ENCODE assay signal across 8 mouse cellular contexts in the genomic region with DNA sequence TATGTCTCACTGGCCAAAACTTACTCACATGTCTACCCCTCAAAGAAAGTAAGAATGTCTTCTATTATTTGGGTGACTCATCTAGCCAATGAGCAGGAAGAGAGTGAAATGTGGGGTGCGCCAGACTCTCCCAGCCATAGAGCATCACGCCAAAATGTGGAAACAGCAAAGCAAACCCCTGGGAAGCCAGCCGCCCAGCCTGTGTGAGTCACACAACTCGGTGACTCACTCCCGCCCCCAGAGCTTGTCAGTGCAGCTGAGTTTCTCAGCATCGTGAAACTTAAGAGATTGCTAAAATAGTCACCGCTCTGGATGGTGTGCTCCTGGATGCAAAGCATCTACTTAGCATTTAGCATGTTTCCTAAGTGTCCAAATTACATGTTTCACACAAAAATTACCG. TPM values are rescaled to one million over a fixed set of nuclear protein-coding genes. Genes with fewer than 3 reads are reported as not detected.
DNase-seq lines count a peak whose midpoint lies in the region; ATAC-seq and TF ChIP-seq lines count a peak whose summit lies in the region.

No protein-coding gene starts in this region.

- no peak for DNase-seq in ES-E14 (ENCODE audit: low read depth, low spot score)
- peak; percentile 75 for DNase-seq in adrenal gland, postnatal 10 days
- peak; percentile 76 for DNase-seq in gastrocnemius, adult 18-20 months (ENCODE audit: low spot score)
- DNase-seq in limb, embryonic 11.5 days (ENCODE audit: low spot score), result no peak
- peak; percentile 70 to 73 for DNase-seq in monocyte, adult 2 months (ENCODE audit: low read depth in 1 of 2, low spot score in 2 of 2)
- DNase-seq in thymus, postnatal 10 days (ENCODE audit: low spot score in 2 of 2), result no peak

- WGBS in hindbrain, embryonic 16.5 days, result 42% methylated on average over 8 of the region's 8 CpGs
- 50% methylated on average over 8 of the region's 8 CpGs for WGBS in limb, embryonic 11.5 days

- H3K4me1 ChIP-seq in ES-E14 (ENCODE audit: control insufficient read depth in 2 of 2, insufficient read depth in 2 of 2, low read length in 2 of 2, poor library complexity in 1 of 2), result peaks cover 2 to 5% of the 10 kb centered on the region in 2 experiments; a peak in 3 of 4 replicates
- H3K4me1 ChIP-seq in hindbrain, embryonic 16.5 days (ENCODE audit: control insufficient read depth, insufficient read depth, low read depth, low read length), result no peaks in the 10 kb centered on the region
- H3K4me1 ChIP-seq in limb, embryonic 11.5 days (ENCODE audit: control insufficient read depth, insufficient read depth, low read length), result no peaks in the 10 kb centered on the region

- in situ Hi-C loops in ES-E14 (cut with MboI; ENCODE audit: low sequenced_read_pairs in 2 of 2, unreplicated experiment in 2 of 2), result no loop called here

- H3K4me3 ChIP-seq in ES-E14 (ENCODE audit: insufficient read depth in 1 of 2, low read depth in 1 of 2, low read length in 2 of 2, poor library complexity in 1 of 2, severe bottlenecking in 1 of 2), result peak overlapping the region; percentile 20 to 70
- H3K4me3 ChIP-seq in hindbrain, embryonic 16.5 days (ENCODE audit: low read length), result no peak overlapping the region
- H3K4me3 ChIP-seq in limb, embryonic 11.5 days (ENCODE audit: low read depth, low read length), result no peak overlapping the region

- no peaks in the 10 kb centered on the region for H3K9me3 ChIP-seq in ES-E14 (ENCODE audit: control insufficient read depth, insufficient read depth, low read depth, low read length)
- H3K9me3 ChIP-seq in hindbrain, embryonic 16.5 days (ENCODE audit: control insufficient read depth, low read length), result no peaks in the 10 kb centered on the region
- H3K9me3 ChIP-seq in limb, embryonic 11.5 days (ENCODE audit: control insufficient read depth, low read length), result no peaks in the 10 kb centered on the region

- no peak for ATAC-seq in hindbrain, embryonic 16.5 days
- ATAC-seq in limb, embryonic 11.5 days (ENCODE audit: insufficient number of reproducible peaks, low FRiP score, low TSS enrichment, low read depth), result no peak
- ATAC-seq in megakaryocyte-erythroid progenitor cell, adult 5-6 weeks (replicated peaks; ENCODE audit: low FRiP score, low TSS enrichment, poor library complexity, severe bottlenecking), result no peak

- H3K36me3 ChIP-seq in ES-E14 (ENCODE audit: control insufficient read depth, insufficient read depth, low read length, poor library complexity, severe bottlenecking), result no peaks in the 10 kb centered on the region
- H3K36me3 ChIP-seq in hindbrain, embryonic 16.5 days (ENCODE audit: control insufficient read depth, insufficient read depth, low read length), result no peaks in the 10 kb centered on the region
- no peaks in the 10 kb centered on the region for H3K36me3 ChIP-seq in limb, embryonic 11.5 days (ENCODE audit: control insufficient read depth, insufficient read depth, low read length)

- H3K4me2 ChIP-seq in hindbrain, embryonic 16.5 days (ENCODE audit: low read length), result peak overlapping the region; percentile 18
- peak overlapping the region; percentile 21; the same call in 1 of the 2 replicates for H3K4me2 ChIP-seq in limb, embryonic 11.5 days (ENCODE audit: low read depth, severe bottlenecking)

- peak overlapping the region; percentile 26; the same call in 1 of the 2 replicates for H3K9ac ChIP-seq in ES-E14 (ENCODE audit: insufficient read depth, low read depth, low read length, poor library complexity, severe bottlenecking)
- no peak overlapping the region for H3K9ac ChIP-seq in hindbrain, embryonic 16.5 days (ENCODE audit: low read depth, low read length)
- no peak overlapping the region for H3K9ac ChIP-seq in limb, embryonic 11.5 days (ENCODE audit: low read length)

- no peak overlapping the region for H3K27ac ChIP-seq in ES-E14 (ENCODE audit: insufficient read depth, low read depth, low read length, poor library complexity, severe bottlenecking)
- no peak overlapping the region for H3K27ac ChIP-seq in hindbrain, embryonic 16.5 days (ENCODE audit: low read depth, low read length)
- H3K27ac ChIP-seq in limb, embryonic 11.5 days (replicated peaks; ENCODE audit: low read depth, low read length), result no peak overlapping the region

- no peaks in the 10 kb centered on the region for H3K27me3 ChIP-seq in hindbrain, embryonic 16.5 days (replicated peaks; ENCODE audit: control insufficient read depth, insufficient read depth, low read length)
- no peaks in the 10 kb centered on the region for H3K27me3 ChIP-seq in limb, embryonic 11.5 days (ENCODE audit: control insufficient read depth, insufficient read depth, low read length)

TF ChIP-seq in ES-E14, 5 proteins besides CTCF, POLR2A, EP300 and RAD21:
- TF ChIP-seq ZNF384 (IDR thresholded peaks at IDR 0.05; ENCODE audit: low read depth, low read length) (no peak), CHD2 (IDR thresholded peaks at IDR 0.05; ENCODE audit: low read depth, low read length) (no peak), ZC3H11A (IDR thresholded peaks at IDR 0.05; ENCODE audit: borderline replicate concordance, low read depth, low read length) (no peak), HCFC1 (IDR thresholded peaks at IDR 0.05; ENCODE audit: borderline replicate concordance, insufficient read depth, low read length) (no peak), MAFK (IDR thresholded peaks at IDR 0.05; ENCODE audit: insufficient read depth, low read depth, low read length) (no peak)
TF ChIP-seq in ES-E14: peak in this region for 0.

RNA-seq across cellular contexts. Expression of a gene that starts 28.9 kb away (rescaled TPM):
- total RNA-seq in ES-E14 (2012; rRNA removed), result 39.3 and 53.4 TPM in 2 replicates
- 10 to 100 TPM; 24.7 to 60.6 TPM for total RNA-seq in adrenal gland, postnatal 10 days (2021)
- 10 to 100 TPM; 22.5 to 28.0 TPM for total RNA-seq in gastrocnemius, adult 18-20 months (2021)
- 28.8 and 29.3 TPM in 2 replicates for polyA plus RNA-seq in hindbrain, embryonic 16.5 days (2015; fragmentation: Nextera tagmentation; extraction: Ambion mirVana)
- 14.0 and 14.1 TPM in 2 replicates for polyA plus RNA-seq in limb, embryonic 11.5 days (2014; fragmentation: Nextera tagmentation; extraction: Ambion mirVana)
- 19.2 and 39.1 TPM in 2 replicates for total RNA-seq in megakaryocyte-erythroid progenitor cell, adult 5-6 weeks (2014; fragmentation: Nextera tagmentation)
- total RNA-seq in megakaryocyte-erythroid progenitor cell, adult 5-6 weeks (2017), result 4.6 and 5.8 TPM in 2 replicates

Comparison
In these comparisons a context has a peak if more than half of its experiments do, and no peak if none do; other contexts are left out.
1. DNase-seq: peak in adrenal gland, postnatal 10 days (single experiment), gastrocnemius, adult 18-20 months (single experiment) and monocyte, adult 2 months (2 of 2); none in ES-E14 (single experiment), limb, embryonic 11.5 days (single experiment) and thymus, postnatal 10 days (0 of 2).
2. H3K4me3 ChIP-seq: peak in ES-E14 (2 of 2); none in hindbrain, embryonic 16.5 days (single experiment) and limb, embryonic 11.5 days (single experiment).